Mouse (Mus musculus) kidney, postnatal 0 days (tissue): ENCODE results near the gene Cxcl2. TPM values are rescaled to one million over a fixed set of nuclear protein-coding genes. Genes with fewer than 3 reads are reported as not detected.

Source experiments
- ATAC-seq: fragments of 200-750 bp; cut with Nextera tagmentation; replicated peaks from 2 replicates; pipeline ENCODE4 v1.8.0; 2017; ENCODE audit warnings: low read depth, moderate number of reproducible peaks, moderate TSS enrichment, moderate library complexity; ENCODE audit not compliant: low FRiP score
- DNase-seq: peaks from one replicate; pipeline ENCODE4 v3.0.0-alpha.2; 2016; ENCODE audit warnings: low spot score
- H3K27ac ChIP-seq: fragments of 300-500 bp; sonication (generic); 2 replicates; pipeline ENCODE4 v1.5.1; 2014; ENCODE audit warnings: mild to moderate bottlenecking
- H3K27me3 ChIP-seq: fragments of 300-500 bp; sonication (generic); 2 replicates; pipeline ENCODE4 v1.6.1; 2014; ENCODE audit warnings: low read length, mixed read lengths; ENCODE audit not compliant: insufficient read depth
- H3K36me3 ChIP-seq: fragments of 300-500 bp; sonication (generic); 2 replicates; pipeline ENCODE4 v1.6.1; 2014; ENCODE audit warnings: low read length, mixed read lengths; ENCODE audit not compliant: insufficient read depth
- H3K4me1 ChIP-seq: fragments of 300-500 bp; sonication (generic); replicated peaks from 2 replicates; pipeline ENCODE4 v1.6.1; 2014; ENCODE audit warnings: antibody characterized with exemption, low read length, mixed read lengths; ENCODE audit not compliant: insufficient read depth
- H3K4me2 ChIP-seq: fragments of 300-500 bp; sonication (generic); 2 replicates; pipeline ENCODE4 v1.6.1; 2014; ENCODE audit warnings: mild to moderate bottlenecking, low read length, moderate library complexity, mixed read lengths
- H3K4me3 ChIP-seq: fragments of 300-500 bp; sonication (generic); replicated peaks from 2 replicates; pipeline ENCODE4 v1.5.1; 2014; ENCODE audit warnings: low read depth, low read length
- H3K9ac ChIP-seq: fragments of 300-500 bp; sonication (generic); 2 replicates; pipeline ENCODE4 v1.6.1; 2014; ENCODE audit warnings: low read depth, low read length
- H3K9me3 ChIP-seq: fragments of 300-500 bp; sonication (generic); replicated peaks from 2 replicates; pipeline ENCODE4 v1.6.1; 2016; ENCODE audit warnings: low read length, inconsistent platforms, mixed read lengths
- CTCF ChIP-seq: IDR thresholded peaks from 2 replicates; pipeline ENCODE4 v1.5.1; 2016; ENCODE audit warnings: antibody characterized with exemption, low read depth, mild to moderate bottlenecking, moderate library complexity
- WGBS: fragments of 180-500 bp; shearing (Covaris S2); extraction: QIAGEN DNeasy Blood & Tissue Kit; methylation state at CpG from one replicate; pipeline ENCODE4 v1.1.7; 2014; 5-methylcytosine and 5-hydroxymethylcytosine counted together
- polyA plus RNA-seq: library from polyadenylated mRNA; unstranded; fragments of >200 nt; fragmentation: Nextera tagmentation; extraction: Ambion mirVana; gene quantifications from 2 replicates; pipeline ENCODE4 v1.2.1, GENCODE M21; 2015

The Cxcl2 gene
- polyA plus RNA-seq, 1 experiment from 2014 or later, result not detected

GRCm38 (mm10) chr5:90930971-90931851 is 27.5 kb downstream of the Cxcl2 start, which contains the start of gene Mthfd2l:
Gene Mthfd2l (plus strand): TSS chr5:90931117.
- peak within 1 kb of the TSS; percentile 84 for H3K9ac ChIP-seq
- no peaks in the 10 kb centered on the region for H3K27me3 ChIP-seq
- WGBS, result under 1% methylated on average over 76 of the region's 79 CpGs
- TF ChIP-seq CTCF, result peak; percentile 72
- peak within 1 kb of the TSS; percentile 96 for H3K27ac ChIP-seq
- no peaks in the 10 kb centered on the region for H3K36me3 ChIP-seq
- DNase-seq (peak; percentile 95), ATAC-seq (peak; percentile 97)
- peak within 1 kb of the TSS; percentile 55 for H3K4me2 ChIP-seq
- peak within 1 kb of the TSS; percentile 57 for H3K4me3 ChIP-seq
- H3K9me3 ChIP-seq, result no peaks in the 10 kb centered on the region
- H3K4me1 ChIP-seq, result 0 out of 2 replicates have a peak, but pooled peaks cover 3% of the 10 kb centered on the region

- Histone ChIP-seq H3K4me1 (0 out of 2 replicates have a peak, but pooled peaks cover 3% of the 10 kb centered on the region), H3K9ac (peak overlapping the region; percentile 84), H3K36me3 (no peaks in the 10 kb centered on the region), H3K27ac (peak overlapping the region; percentile 96), H3K27me3 (no peaks in the 10 kb centered on the region), H3K4me2 (peak overlapping the region; percentile 55), H3K4me3 (peak overlapping the region; percentile 57), H3K9me3 (no peaks in the 10 kb centered on the region)
- WGBS, result 4% methylated on average over 6 of the region's 6 CpGs
- no peak for TF ChIP-seq CTCF
- ATAC-seq (no peak), DNase-seq (peak; percentile 68)
These were observed 28.2 kb downstream of the Cxcl2 start for GRCm38 (mm10) chr5:90931911-90932310.

- no peak overlapping the region for H3K4me2 ChIP-seq
- ATAC-seq (peak; percentile 60), DNase-seq (peak; percentile 66)
- H3K9ac ChIP-seq, result no peak overlapping the region
- H3K27me3 ChIP-seq, result no peaks in the 10 kb centered on the region
- H3K27ac ChIP-seq, result no peak overlapping the region
- H3K4me3 ChIP-seq, result no peak overlapping the region
- H3K36me3 ChIP-seq, result no peaks in the 10 kb centered on the region
- H3K4me1 ChIP-seq, result 0 out of 2 replicates have a peak, but pooled peaks cover 3% of the 10 kb centered on the region
- no peak for TF ChIP-seq CTCF
- H3K9me3 ChIP-seq, result no peaks in the 10 kb centered on the region
- 33% methylated on average over 2 of the region's 2 CpGs for WGBS
These were observed 33.0 kb downstream of the Cxcl2 start for GRCm38 (mm10) chr5:90936706-90937105.

GRCm38 (mm10) chr5:90945453-90945852 is 41.8 kb downstream of the Cxcl2 start:
- Histone ChIP-seq H3K4me3 (no peak overlapping the region), H3K27ac (no peak overlapping the region), H3K9me3 (no peaks in the 10 kb centered on the region), H3K9ac (no peak overlapping the region), H3K4me2 (no peak overlapping the region), H3K27me3 (no peaks in the 10 kb centered on the region), H3K36me3 (no peaks in the 10 kb centered on the region), H3K4me1 (no peaks in the 10 kb centered on the region)
- 88% methylated on average over 2 of the region's 2 CpGs for WGBS
- DNase-seq (no peak), ATAC-seq (no peak)
- no peak for TF ChIP-seq CTCF

GRCm38 (mm10) chr5:90949499-90949898 is 45.8 kb downstream of the Cxcl2 start:
- ATAC-seq, result no peak
- no peaks in the 10 kb centered on the region for H3K36me3 ChIP-seq
- H3K27me3 ChIP-seq, result no peaks in the 10 kb centered on the region
- no peaks in the 10 kb centered on the region for H3K4me1 ChIP-seq
- no peak for TF ChIP-seq CTCF
- no peak overlapping the region for H3K9ac ChIP-seq
- no peak overlapping the region for H3K4me3 ChIP-seq
- H3K4me2 ChIP-seq, result no peak overlapping the region
- 76% methylated on average over 15 of the region's 15 CpGs for WGBS
- no peak for DNase-seq
- no peak overlapping the region for H3K27ac ChIP-seq
- no peaks in the 10 kb centered on the region for H3K9me3 ChIP-seq

- peak; percentile 39 for DNase-seq
- 36% methylated on average over 2 of the region's 2 CpGs for WGBS
- Histone ChIP-seq H3K4me1 (no peaks in the 10 kb centered on the region), H3K9ac (no peak overlapping the region), H3K36me3 (no peaks in the 10 kb centered on the region), H3K9me3 (no peaks in the 10 kb centered on the region), H3K27me3 (no peaks in the 10 kb centered on the region), H3K4me3 (no peak overlapping the region), H3K27ac (no peak overlapping the region), H3K4me2 (no peak overlapping the region)
- ATAC-seq, result no peak
- TF ChIP-seq CTCF, result peak; percentile 87
These were observed 47.8 kb downstream of the Cxcl2 start for GRCm38 (mm10) chr5:90951475-90951874.
